Mouse (Mus musculus) forebrain, embryonic 10.5 days (tissue): ENCODE measurements around the gene Cacna1f. TPM values are rescaled to one million over a fixed set of nuclear protein-coding genes. Genes with fewer than 3 reads are reported as not detected.

Experiments used
- DNase-seq: peaks from one replicate; pipeline ENCODE4 v3.0.0-alpha.2; 2017; ENCODE audit warnings: low spot score; ENCODE audit errors: extremely low spot score
- H3K27ac ChIP-seq: fragments of 300-500 bp; sonication (generic); 2 replicates; pipeline ENCODE4 v1.5.1; 2016; ENCODE audit warnings: mild to moderate bottlenecking
- H3K27me3 ChIP-seq: fragments of 300-500 bp; sonication (generic); 2 replicates; pipeline ENCODE4 v1.6.1; 2016; ENCODE audit warnings: mild to moderate bottlenecking; ENCODE audit not compliant: poor library complexity, severe bottlenecking
- H3K36me3 ChIP-seq: fragments of 300-500 bp; sonication (generic); replicated peaks from 2 replicates; pipeline ENCODE4 v1.6.1; 2016; ENCODE audit warnings: mild to moderate bottlenecking, moderate library complexity
- H3K4me1 ChIP-seq: fragments of 300-500 bp; sonication (generic); 2 replicates; pipeline ENCODE4 v1.6.1; 2016
- H3K4me3 ChIP-seq: fragments of 300-500 bp; sonication (generic); 2 replicates; pipeline ENCODE4 v1.5.1; 2016; ENCODE audit warnings: mild to moderate bottlenecking, moderate library complexity
- H3K9me3 ChIP-seq: fragments of 300-500 bp; sonication (generic); 2 replicates; pipeline ENCODE4 v1.6.1; 2016; ENCODE audit warnings: mild to moderate bottlenecking, moderate library complexity
- WGBS: fragments of 180-500 bp; shearing (Covaris S2); methylation state at CpG from one replicate; pipeline ENCODE4 v1.1.7; 2016; 5-methylcytosine and 5-hydroxymethylcytosine counted together
- polyA plus RNA-seq: library from polyadenylated mRNA; unstranded; fragments of >200 nt; fragmentation: Nextera tagmentation; extraction: Ambion mirVana; gene quantifications from 2 replicates; pipeline ENCODE4 v1.2.1, GENCODE M21; 2016

Cacna1f gene
- polyA plus RNA-seq, 1 experiment from 2014 or later: not detected

DNA sequence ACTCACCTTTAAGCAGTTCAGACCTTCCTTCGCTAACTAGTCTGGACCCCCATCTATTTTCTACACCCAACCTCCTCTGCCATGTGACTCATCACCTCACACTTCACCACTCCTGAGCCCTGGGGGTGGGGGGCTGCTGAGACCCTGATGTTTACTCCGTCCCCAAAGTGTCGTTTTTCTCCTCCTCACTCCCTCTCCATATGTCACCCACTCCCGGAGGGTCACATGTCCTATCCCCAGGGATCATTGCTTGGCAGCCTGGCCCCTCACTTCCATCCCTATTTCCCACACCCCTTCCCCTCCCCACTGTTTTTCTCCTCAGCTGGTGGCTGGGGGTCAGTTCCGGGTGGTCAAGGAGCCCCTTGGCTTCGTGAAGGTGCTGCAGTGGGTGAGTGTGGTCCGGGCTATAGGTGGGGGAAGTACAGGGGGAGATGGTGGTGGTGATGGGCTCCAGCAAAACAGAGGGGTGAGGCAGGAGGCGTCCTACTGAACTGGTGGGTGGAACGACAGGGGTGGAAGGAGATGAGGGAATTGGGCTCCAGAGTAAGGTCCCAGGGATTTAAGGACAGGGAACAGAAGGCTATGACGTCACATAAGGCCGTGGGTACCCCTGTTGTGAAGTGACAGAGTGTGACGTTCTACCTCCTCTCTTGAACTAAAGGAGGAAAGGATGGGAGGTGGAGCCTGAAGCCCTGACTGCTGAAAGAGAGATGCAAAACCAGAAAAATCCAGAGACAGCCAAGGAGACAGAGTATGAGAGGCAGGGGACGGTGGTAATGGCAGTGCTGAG lies 32.8 kb downstream of the Cacna1f start:
- H3K4me3 ChIP-seq: peak overlapping the region; percentile 58
- no peaks in the 10 kb centered on the region for H3K36me3 ChIP-seq
- H3K4me1 ChIP-seq: peaks cover 18% of the 10 kb centered on the region
- no peaks in the 10 kb centered on the region for H3K9me3 ChIP-seq
- H3K27me3 ChIP-seq: peaks cover 21% of the 10 kb centered on the region; the same call in 1 of the 2 replicates
- WGBS: 23% methylated on average over 13 of the region's 13 CpGs
- DNase-seq: no peak
- H3K27ac ChIP-seq: no peak overlapping the region

DNA sequence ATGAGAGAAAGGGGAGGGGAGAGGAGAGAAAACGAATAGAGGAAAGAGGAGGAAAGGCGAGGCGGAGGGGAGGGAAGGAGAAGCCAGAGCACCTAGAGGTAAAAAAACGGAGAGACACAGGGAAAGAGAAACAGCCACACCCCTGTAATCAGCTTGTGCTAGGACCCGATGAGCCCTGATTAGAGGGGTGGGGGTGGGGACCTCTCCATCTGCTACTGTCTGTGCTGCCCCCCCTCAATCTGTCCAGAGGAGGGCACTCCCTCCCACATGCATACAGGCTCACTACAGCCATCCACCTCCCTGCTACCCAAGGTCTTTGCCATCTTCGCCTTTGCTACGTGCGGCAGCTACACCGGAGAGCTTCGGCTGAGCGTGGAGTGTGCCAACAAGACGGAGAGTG lies 33.9 kb downstream of the Cacna1f start:
- H3K9me3 ChIP-seq: no peaks in the 10 kb centered on the region
- H3K27me3 ChIP-seq: peaks cover 21% of the 10 kb centered on the region; the same call in 1 of the 2 replicates
- no peaks in the 10 kb centered on the region for H3K36me3 ChIP-seq
- H3K4me3 ChIP-seq: no peak overlapping the region
- peaks cover 18% of the 10 kb centered on the region for H3K4me1 ChIP-seq
- H3K27ac ChIP-seq: no peak overlapping the region
- DNase-seq: no peak
- 45% methylated on average over 11 of the region's 12 CpGs for WGBS

DNA sequence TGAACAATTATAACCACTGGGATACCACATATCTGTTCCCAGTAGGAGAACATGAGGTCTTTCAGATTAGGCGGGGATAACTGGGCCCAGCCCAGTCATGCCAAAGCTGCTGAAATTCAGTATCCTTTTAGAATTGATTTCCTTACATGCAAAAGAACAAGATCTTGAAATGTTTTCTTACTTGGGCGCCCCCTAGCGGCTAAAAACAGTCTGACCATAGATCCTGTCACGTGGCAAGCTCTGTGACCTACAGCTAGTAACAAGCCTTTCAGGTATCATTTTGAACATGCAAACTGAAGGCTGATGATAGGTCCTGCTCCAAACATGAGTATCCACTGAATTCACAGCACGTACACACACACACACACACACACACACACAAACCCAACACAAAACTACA lies 38.5 kb downstream of the Cacna1f start:
- Histone ChIP-seq H3K27ac (no peak overlapping the region), H3K36me3 (no peaks in the 10 kb centered on the region), H3K9me3 (no peaks in the 10 kb centered on the region; the same call in 1 of the 2 replicates), H3K27me3 (peaks cover 8% of the 10 kb centered on the region; the same call in 1 of the 2 replicates), H3K4me3 (no peak overlapping the region), H3K4me1 (peaks cover 6% of the 10 kb centered on the region; the same call in 1 of the 2 replicates)
- peak; percentile 76 for DNase-seq
- WGBS: 12% methylated on average over 5 of the region's 5 CpGs

DNA sequence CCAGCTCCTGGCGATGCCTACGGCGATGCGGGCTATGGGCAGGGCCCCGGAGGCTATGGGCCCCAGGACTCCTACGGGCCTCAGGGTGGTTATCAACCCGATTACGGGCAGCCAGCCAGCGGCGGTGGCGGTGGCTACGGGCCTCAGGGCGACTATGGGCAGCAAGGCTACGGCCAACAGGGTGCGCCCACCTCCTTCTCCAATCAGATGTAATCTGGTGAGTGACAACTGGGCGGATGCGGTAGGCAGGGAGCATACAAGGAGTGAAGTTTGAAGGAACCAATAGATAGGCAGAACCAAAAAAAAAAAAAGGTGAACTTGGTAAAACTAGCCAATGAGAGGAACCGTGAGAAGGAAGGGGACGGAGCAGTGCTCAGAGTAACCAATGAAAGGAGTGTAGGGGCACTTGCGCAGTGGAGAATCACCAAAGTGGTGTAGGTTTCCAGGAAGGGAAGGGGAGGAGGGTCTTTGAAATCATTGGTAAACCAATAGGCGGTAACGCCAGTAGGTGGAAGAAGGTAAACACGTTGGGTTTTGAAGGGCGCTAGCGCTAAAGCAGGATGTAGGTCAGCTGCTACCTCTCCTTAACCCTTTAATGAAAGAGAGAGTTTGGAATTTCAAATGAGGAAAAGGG lies 41.9 kb downstream of the Cacna1f start:
- Histone ChIP-seq H3K27ac (peak overlapping the region; percentile 88), H3K27me3 (no peaks in the 10 kb centered on the region), H3K4me3 (peak overlapping the region; percentile 57), H3K36me3 (no peaks in the 10 kb centered on the region), H3K4me1 (peaks cover 4% of the 10 kb centered on the region; the same call in 1 of the 2 replicates), H3K9me3 (no peaks in the 10 kb centered on the region; the same call in 1 of the 2 replicates)
- DNase-seq: peak; percentile 75
- WGBS: 11% methylated on average over 25 of the region's 25 CpGs

DNA sequence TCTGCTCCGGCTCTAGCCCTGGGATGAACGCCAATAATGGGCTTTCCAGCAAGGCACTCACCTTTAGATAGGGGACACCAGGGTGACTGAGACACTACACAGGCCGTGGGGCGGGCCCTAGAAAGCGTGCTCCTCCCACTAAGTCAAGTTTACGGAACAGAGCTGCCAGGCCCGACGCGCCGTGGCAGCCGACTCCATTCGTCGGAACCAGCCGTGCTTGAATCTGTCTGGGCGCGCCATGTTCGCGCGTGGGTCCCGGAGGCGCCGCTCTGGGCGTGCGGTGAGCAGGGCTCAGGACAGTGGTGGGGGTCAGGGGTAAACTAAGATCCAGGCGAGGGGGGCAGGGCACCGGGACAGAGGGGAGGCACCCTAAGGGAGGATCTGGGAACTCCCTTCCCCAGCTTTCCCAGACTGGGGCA lies 50.3 kb downstream of the Cacna1f start, which contains the start of gene Prickle3:
Prickle3 (plus strand) TSS at position 40 of the 419 bp plus-strand sequence.
- peak within 1 kb of the TSS; percentile 81 for H3K27ac ChIP-seq

DNA sequence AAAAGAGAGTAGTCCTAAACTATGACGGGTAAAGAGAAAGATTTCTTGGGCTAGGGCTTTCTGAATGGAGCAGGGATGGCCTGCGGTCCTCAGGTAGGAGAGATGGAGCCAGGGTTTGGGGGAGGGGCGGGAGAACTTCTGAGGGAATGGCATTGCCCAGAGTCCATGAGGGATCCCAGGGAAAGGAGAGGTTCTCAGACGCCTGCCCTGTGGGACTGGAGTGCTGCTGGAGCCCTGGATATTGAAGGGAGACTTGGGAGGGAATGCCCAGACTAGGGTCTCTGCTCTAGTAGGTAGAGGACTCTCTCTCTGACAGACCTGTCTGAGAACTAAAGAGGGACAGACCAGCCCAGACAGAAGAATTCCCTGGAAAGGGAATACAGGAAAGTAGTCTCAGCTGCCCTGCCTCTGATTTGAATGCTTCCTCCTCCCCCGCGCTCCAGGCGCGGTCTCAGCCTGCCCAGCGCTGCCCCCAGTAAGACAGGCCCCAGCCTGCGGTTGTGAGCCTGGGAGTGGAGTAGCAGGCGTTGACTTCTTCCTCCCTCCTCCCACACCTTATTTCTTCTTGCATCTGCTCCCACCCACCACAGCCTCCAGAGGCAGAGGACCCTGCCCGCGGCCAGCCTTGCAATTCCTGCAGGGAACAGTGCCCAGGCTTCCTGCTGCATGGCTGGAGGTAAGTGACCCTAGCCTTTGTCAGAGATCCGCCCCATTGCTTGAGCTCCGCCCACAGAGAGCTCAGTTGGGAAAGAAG lies 51.3 kb downstream of the Cacna1f start:
- H3K9me3 ChIP-seq: peaks cover 2% of the 10 kb centered on the region; the same call in 1 of the 2 replicates
- 24% methylated on average over 15 of the region's 15 CpGs for WGBS
- H3K4me3 ChIP-seq: peak overlapping the region; percentile 51
- peak; percentile 39 for DNase-seq
- no peaks in the 10 kb centered on the region for H3K36me3 ChIP-seq
- H3K4me1 ChIP-seq: peaks cover 25% of the 10 kb centered on the region
- H3K27me3 ChIP-seq: no peaks in the 10 kb centered on the region
- H3K27ac ChIP-seq: peak overlapping the region; percentile 81

More for the DNA sequence above, 50.3 kb downstream of the Cacna1f start, which contains the start of gene Prickle3:
- Histone ChIP-seq H3K4me3 (peak within 1 kb of the TSS; percentile 51), H3K9me3 (peaks cover 2% of the 10 kb centered on the region; the same call in 1 of the 2 replicates), H3K4me1 (peaks cover 25% of the 10 kb centered on the region), H3K27me3 (no peaks in the 10 kb centered on the region), H3K36me3 (no peaks in the 10 kb centered on the region)
- no peak for DNase-seq
- WGBS: 24% methylated on average over 26 of the region's 26 CpGs

DNA sequence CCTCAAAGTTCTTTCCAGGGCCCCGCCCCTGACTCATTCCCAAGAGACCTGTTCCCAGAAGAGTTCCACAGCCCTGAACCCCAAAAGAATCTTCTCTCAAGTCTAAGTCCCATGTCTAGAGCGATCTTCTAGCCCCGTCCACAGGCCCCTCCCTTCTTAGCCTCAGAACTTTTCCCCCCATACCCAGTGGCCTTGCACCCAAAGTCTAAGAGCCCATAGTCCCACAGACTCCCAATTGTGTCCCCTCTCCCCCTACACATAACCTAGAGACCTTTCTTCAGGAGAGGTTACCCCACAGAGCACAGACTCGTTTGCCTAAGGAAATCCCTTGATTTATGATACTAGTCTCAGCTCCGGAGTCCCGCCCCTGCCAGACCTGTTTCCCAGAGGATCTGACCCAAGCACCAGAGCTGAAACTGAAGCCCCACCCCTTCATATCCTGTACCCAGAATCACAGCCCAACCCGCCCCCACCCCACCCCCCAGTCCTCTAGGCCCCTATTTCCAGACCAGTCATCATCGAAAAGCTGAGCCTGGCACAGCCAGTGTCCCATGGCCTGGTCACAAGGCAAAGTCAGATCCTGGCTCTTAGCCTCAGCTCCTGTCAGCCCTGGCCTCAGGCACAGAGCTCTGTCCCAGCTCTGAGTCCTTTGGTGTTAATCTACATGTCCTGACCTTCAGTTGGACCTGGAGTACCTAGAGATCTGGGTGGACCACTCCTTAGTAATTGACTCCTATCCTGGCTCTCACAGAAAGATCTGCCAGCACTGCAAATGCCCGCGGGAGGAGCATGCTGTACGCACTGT lies 52.1 kb downstream of the Cacna1f start:
- WGBS: 57% methylated on average over 11 of the region's 11 CpGs
- Histone ChIP-seq H3K9me3 (peaks cover 2% of the 10 kb centered on the region; the same call in 1 of the 2 replicates), H3K4me1 (peaks cover 25% of the 10 kb centered on the region), H3K36me3 (no peaks in the 10 kb centered on the region), H3K27me3 (no peaks in the 10 kb centered on the region), H3K4me3 (peak overlapping the region; percentile 51), H3K27ac (peak overlapping the region; percentile 81)
- DNase-seq: no peak

DNA sequence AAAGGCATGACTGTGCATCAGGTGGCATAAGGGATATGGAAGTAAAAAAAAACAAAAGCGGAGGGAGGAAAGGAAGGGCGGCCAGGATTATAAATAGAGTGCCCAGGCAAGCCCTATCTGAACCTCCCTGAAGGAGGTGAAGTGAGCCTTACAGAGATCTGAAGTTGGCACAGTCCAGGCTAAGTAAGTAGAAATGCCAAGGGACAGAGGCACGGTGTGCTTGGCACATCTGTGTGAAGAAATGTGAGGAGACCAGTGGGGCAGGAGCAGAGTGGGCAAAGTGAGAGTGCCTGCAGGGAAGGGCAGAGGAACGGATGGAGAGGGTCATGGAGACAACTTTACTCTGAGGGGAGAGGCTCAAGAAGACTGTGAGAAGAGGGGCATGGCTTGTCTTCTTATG lies 54.2 kb downstream of the Cacna1f start:
- no peak overlapping the region for H3K27ac ChIP-seq
- H3K4me3 ChIP-seq: no peak overlapping the region
- WGBS: 86% methylated on average over 4 of the region's 4 CpGs
- peaks cover 3% of the 10 kb centered on the region; the same call in 1 of the 2 replicates for H3K9me3 ChIP-seq
- H3K36me3 ChIP-seq: no peaks in the 10 kb centered on the region
- no peaks in the 10 kb centered on the region for H3K27me3 ChIP-seq
- DNase-seq: no peak
- peaks cover 25% of the 10 kb centered on the region for H3K4me1 ChIP-seq

DNA sequence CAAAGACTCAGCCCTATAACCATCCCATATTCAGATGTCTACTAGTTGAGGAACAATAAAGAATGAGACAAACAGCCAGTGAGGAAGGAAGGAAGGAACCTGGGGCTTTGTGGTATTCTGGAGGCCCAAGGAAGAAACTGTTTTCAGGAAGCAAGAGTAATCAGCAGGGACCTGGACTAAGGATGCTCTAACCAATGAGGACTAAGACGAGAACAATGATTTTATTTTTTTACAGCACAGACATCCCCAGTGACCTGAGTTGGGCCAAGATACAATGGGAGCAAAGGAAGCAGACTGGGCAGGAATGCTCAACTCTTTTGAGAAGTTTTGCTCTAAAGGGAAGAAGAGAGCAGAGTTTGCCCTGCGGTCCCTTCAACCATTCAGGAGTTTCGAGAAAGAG lies 56.1 kb downstream of the Cacna1f start:
- H3K36me3 ChIP-seq: peaks cover 11% of the 10 kb centered on the region
- H3K27me3 ChIP-seq: no peaks in the 10 kb centered on the region
- peaks cover 14% of the 10 kb centered on the region for H3K4me1 ChIP-seq
- 0 out of 2 replicates have a peak, but pooled peaks cover 6% of the 10 kb centered on the region for H3K9me3 ChIP-seq
- no peak overlapping the region for H3K4me3 ChIP-seq
- no peak overlapping the region for H3K27ac ChIP-seq
- 90% methylated on average over 3 of the region's 3 CpGs for WGBS
- DNase-seq: no peak

DNA sequence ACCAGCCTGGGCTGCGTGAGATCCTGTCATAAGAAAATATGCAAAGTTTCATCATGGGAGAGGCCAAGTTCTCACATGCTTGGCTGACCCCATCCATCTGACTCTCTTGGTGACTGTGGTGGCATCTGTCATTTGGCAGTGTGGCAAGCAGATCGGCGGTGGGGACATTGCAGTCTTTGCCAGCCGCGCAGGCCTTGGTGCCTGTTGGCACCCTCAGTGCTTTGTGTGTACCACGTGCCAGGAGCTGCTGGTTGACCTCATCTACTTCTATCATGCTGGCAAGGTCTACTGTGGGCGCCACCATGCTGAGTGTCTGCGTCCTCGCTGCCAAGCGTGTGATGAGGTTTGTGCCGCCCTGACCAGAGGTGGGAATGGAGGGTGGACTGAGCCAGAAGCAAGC lies 57.9 kb downstream of the Cacna1f start:
- WGBS: 91% methylated on average over 11 of the region's 11 CpGs
- Histone ChIP-seq H3K36me3 (peaks cover 18% of the 10 kb centered on the region), H3K4me3 (no peak overlapping the region), H3K9me3 (0 out of 2 replicates have a peak, but pooled peaks cover 6% of the 10 kb centered on the region), H3K27me3 (no peaks in the 10 kb centered on the region), H3K27ac (no peak overlapping the region), H3K4me1 (no peaks in the 10 kb centered on the region)
- DNase-seq: no peak

DNA sequence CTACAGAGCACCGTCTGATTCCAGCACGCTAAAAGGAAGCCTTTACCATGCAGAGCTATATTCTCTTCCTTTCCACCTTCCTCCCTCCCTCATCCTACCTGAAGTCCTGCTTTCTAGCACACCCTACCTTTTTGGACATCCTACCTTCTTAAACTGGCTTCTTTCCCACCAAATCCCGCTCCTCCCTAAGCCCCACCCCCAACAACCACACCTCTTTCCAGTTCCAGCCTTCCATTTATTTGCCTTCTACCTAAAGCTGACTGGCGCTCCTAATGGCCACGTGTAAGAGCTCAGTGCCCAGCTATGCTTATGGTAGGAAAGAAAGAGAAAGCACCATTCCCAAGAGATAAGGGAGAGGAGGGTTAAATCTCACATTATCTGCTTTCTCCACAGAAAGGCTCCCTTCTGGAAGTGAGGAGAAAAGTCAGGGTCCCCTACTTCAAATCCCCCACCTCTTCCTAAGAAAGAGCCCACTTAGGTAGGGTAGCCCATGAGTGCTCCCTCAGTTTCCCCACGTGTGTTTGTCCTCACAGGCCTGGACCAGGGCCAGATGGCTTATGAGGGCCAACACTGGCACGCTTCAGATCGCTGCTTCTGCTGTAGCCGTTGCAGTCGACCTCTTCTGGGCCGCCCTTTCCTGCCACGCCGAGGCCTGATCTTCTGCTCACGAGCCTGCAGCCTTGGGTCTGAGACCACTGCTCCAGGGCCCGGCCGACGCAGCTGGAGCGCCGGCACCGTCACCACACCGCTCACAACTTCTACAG lies 59.0 kb downstream of the Cacna1f start:
- Histone ChIP-seq H3K36me3 (peaks cover 18% of the 10 kb centered on the region), H3K4me3 (no peak overlapping the region), H3K4me1 (peaks cover 7% of the 10 kb centered on the region; the same call in 1 of the 2 replicates), H3K27ac (no peak overlapping the region), H3K27me3 (no peaks in the 10 kb centered on the region), H3K9me3 (0 out of 2 replicates have a peak, but pooled peaks cover 6% of the 10 kb centered on the region)
- 82% methylated on average over 21 of the region's 21 CpGs for WGBS
- no peak for DNase-seq
